Mouse (Mus musculus) olfactory bulb, adult 2 months (tissue): ENCODE results near the gene Nosip.

ENCODE experiments used
- CTCF ChIP-seq: fragments of 200-500 bp; IDR thresholded peaks from 2 replicates; pipeline ENCODE4 v1.5.1; 2012; ENCODE audit warnings: low read depth, mild to moderate bottlenecking, low read length, moderate library complexity; ENCODE audit not compliant: insufficient read depth
- POLR2A ChIP-seq: fragments of 200-500 bp; IDR thresholded peaks from 2 replicates; pipeline ENCODE4 v1.6.1; 2012; ENCODE audit warnings: mild to moderate bottlenecking, low read depth, low read length, moderate library complexity; ENCODE audit not compliant: insufficient read depth

DNA sequence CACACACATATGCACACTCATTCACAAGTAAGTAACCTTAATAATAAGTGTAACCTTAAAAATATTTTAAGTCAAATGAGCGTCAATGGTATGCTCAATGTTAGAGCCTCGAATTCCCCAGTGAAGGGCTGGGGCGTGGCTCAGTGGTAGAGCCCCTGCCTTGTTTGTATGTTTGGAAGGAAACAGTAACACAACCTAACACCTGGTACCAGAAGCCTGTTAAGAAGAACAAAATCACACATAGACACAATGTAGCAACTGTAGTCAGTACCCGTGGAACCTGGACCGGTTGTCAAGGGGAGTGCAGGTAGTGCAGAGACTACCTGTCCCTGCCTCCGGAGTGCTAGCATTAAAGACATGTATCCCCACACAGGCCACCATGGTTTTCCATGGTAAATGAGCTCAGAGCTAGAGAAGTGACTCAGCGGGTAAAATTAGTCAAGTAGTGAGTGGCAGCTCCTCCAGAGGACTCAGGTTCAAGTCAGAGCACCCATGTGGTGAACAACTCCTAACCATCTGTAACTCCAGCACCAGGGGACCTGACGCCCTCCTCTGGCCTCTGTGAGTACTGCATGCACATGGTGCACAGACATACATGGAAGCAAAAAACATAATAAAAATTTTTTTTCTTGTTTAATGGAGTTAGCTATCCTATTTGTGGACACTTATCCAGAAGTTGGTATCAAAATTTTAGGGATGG, 36.5 kb downstream of the Nosip start:
- no peak for TF ChIP-seq CTCF
- no peak for TF ChIP-seq POLR2A
